Mouse (Mus musculus): ENCODE results near the gene Olfr1406.

DNA sequence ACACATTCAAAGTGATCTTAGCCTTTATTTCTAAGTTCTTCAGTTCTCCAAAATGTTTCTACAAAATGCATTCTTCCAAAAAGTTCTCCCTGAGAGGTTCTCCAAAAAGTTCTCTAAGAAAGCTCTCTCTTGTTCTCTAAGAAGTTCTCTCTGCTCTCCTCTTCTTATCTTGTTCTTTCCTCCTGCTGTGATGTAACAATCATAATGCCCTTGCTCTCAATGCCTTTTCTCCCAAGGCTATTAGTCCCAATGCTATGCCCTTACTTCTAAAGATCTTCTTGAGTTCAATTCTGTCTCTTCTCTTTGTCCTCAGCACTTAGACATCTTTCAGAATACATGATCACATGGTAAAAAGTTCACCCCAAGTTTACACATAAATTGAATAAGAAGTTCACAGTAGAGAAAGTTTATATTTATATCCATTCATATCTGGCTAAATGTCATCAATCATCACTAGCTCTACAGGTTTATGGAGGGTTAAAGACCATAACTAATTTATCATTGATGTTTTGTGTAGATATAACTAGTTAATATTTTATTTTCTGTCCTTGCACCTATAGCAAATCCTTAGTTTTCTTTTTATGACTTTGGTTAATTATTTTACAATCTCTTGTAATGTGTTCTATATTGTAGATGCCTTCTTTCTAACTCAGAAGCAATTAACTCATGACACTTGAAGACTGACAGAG is 16.1 kb downstream of the Olfr1406 start:
- TF ChIP-seq POLR2A (IDR thresholded peaks at IDR 0.05; ENCODE audit: low read depth, low read length): no peak
- TF ChIP-seq CTCF (IDR thresholded peaks at IDR 0.05; ENCODE audit: borderline replicate concordance, insufficient read depth, low read length): no peak
